Mouse (Mus musculus) neural tube, embryonic 12.5 days (tissue): ENCODE measurements around the gene Cfh. TPM values are rescaled to one million over a fixed set of nuclear protein-coding genes. Genes with fewer than 3 reads are reported as not detected.

ENCODE experiments used
- polyA plus RNA-seq: library from polyadenylated mRNA; unstranded; fragments of >200 nt; fragmentation: Nextera tagmentation; extraction: Ambion mirVana; gene quantifications from 2 replicates; pipeline ENCODE4 v1.2.1, GENCODE M21; 2016

The Cfh gene
- polyA plus RNA-seq, 1 experiment from 2014 or later: 8.9 TPM

Other genes with a start within 250 kb of the Cfh start
- gene Kcnt2, start 62.4 kb upstream of the Cfh start, polyA plus RNA-seq: 2.2 and 2.3 TPM in 2 replicates